ENCODE assay signal across 8 mouse cellular contexts in the genomic region with DNA sequence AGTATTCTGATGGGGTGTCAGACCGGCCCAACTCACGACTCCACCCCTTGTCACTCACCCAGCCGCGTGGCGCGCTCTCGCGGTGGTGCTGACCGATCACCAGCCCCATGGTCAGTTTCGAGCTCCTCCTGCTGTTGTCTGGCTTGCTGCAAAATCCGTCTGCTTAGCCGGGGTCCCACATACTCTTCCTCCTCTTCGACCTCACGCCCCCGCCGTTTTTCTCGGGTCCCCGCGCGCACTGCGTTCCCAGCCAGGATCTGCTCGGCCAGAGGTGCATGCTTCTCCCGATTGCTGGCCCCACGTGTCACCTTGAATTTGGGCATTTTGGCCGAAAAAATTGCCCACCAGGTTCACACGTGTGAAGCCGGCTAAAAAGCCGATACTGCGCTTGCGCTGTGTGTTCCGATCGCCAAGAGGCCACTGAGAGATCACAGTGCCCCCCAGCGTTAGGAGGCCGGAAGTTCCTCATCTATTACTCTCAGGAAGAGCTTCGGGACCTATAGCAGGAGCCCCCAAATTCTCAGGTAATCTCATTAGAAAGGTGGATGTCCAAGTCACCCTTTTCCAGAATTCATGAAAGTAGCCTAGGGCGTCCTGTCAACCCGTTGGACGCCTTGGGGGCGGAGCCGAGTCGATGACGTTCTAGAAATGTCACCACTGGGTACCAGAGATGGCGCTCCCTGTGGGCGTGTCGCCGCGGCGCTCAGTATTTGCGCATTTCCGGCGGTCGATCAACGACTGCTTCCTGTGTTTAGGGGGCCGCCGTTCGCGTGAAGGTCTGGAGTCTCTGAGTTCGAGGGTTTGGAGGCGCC. TPM values are rescaled to one million over a fixed set of nuclear protein-coding genes. Genes with fewer than 3 reads are reported as not detected.
A peak's percentile ranks its signal among the peaks of the same experiment; 100 is the strongest.
DNase-seq lines count a peak whose midpoint lies in the region; ATAC-seq and TF ChIP-seq lines count a peak whose summit lies in the region.

Gene Bysl, minus strand, starts transcription at position 644 of the 812 bp plus-strand sequence.
Gene Med20, plus strand, starts transcription at position 734 of the 812 bp plus-strand sequence.
Gene Gm20517, plus strand, starts transcription at position 741 of the 812 bp plus-strand sequence.

- peak; percentile 80 for TF ChIP-seq POLR2A in cortical plate, adult 2 months (IDR thresholded peaks at IDR 0.05; ENCODE audit: extremely low read depth, insufficient read depth, low read length)

- H3K27ac ChIP-seq in cortical plate, adult 2 months (ENCODE audit: insufficient read depth, low read length) = peak within 1 kb of the TSS; percentile 90

- DNase-seq in gastrocnemius, postnatal 10 days = peak; percentile 97
- peak; percentile 99 for DNase-seq in induced T-regulatory cell, adult 2 months (ENCODE audit: low read depth)
- peak; percentile 78 to 96 for DNase-seq in left cerebral cortex, adult 9 months (ENCODE audit: low spot score in 2 of 2)
- DNase-seq in right cerebral cortex, postnatal 14 days = peak; percentile 97
- DNase-seq in urinary bladder, postnatal 36 days (ENCODE audit: low spot score in 2 of 2) = peak; percentile 95 to 97

- peak; percentile 93 for ATAC-seq in activated CD4-positive, CD25-positive, alpha-beta regulatory T cell, adult 4 months
- ATAC-seq in megakaryocyte progenitor cell, adult 5-6 weeks (replicated peaks; ENCODE audit: poor library complexity) = peak; percentile 91

- H3K4me3 ChIP-seq in cortical plate, adult 2 months (ENCODE audit: insufficient read depth, low read length) = peak within 1 kb of the TSS; percentile 75

- H3K4me1 ChIP-seq in cortical plate, adult 2 months (ENCODE audit: control insufficient read depth, insufficient read depth, low read length) = peaks cover 5% of the 10 kb centered on the region

- TF ChIP-seq CTCF in cortical plate, adult 2 months (IDR thresholded peaks at IDR 0.05; ENCODE audit: extremely low read depth, insufficient read depth, low read length) = peak; percentile 85

RNA-seq across cellular contexts. Expression of gene Bysl, which starts in this region (rescaled TPM):
- 10 to 100 TPM in 1 of 2 experiments, 1 to 10 TPM in 1; 6.6 to 10.8 TPM for polyA plus RNA-seq in activated CD4-positive, CD25-positive, alpha-beta regulatory T cell, adult 4 months (2017; shearing (Covaris generic))
- 17.0 and 17.6 TPM in 2 replicates for polyA plus RNA-seq in cortical plate, adult 2 months (2012; rRNA removed)
- total RNA-seq in gastrocnemius, postnatal 10 days (2021) = 10 to 100 TPM; 13.0 TPM
- total RNA-seq in megakaryocyte progenitor cell, adult 5-6 weeks (2015) = 9.8 and 11.6 TPM in 2 replicates
- total RNA-seq in megakaryocyte progenitor cell, adult 5-6 weeks (2017) = 15.4 and 16.0 TPM in 2 replicates

RNA-seq across cellular contexts. Expression of gene Med20, which starts in this region (rescaled TPM):
- 10 to 100 TPM; 23.6 to 30.0 TPM for polyA plus RNA-seq in activated CD4-positive, CD25-positive, alpha-beta regulatory T cell, adult 4 months (2017; shearing (Covaris generic))
- 32.6 and 34.0 TPM in 2 replicates for polyA plus RNA-seq in cortical plate, adult 2 months (2012; rRNA removed)
- total RNA-seq in gastrocnemius, postnatal 10 days (2021) = 10 to 100 TPM; 14.7 to 15.5 TPM
- 20.4 and 23.8 TPM in 2 replicates for total RNA-seq in megakaryocyte progenitor cell, adult 5-6 weeks (2015)
- 37.7 and 40.7 TPM in 2 replicates for total RNA-seq in megakaryocyte progenitor cell, adult 5-6 weeks (2017)

RNA-seq across cellular contexts. Expression of gene Gm20517, which starts in this region (rescaled TPM):
- polyA plus RNA-seq in activated CD4-positive, CD25-positive, alpha-beta regulatory T cell, adult 4 months (2017; shearing (Covaris generic)) = 1 to 10 TPM in 1 of 2 experiments, under 1 TPM in 1; 0.89 to 1.1 TPM
- polyA plus RNA-seq in cortical plate, adult 2 months (2012; rRNA removed) = 1.9 and 2.9 TPM in 2 replicates
- total RNA-seq in gastrocnemius, postnatal 10 days (2021) = 1 to 10 TPM; 1.8 to 2.1 TPM
- total RNA-seq in megakaryocyte progenitor cell, adult 5-6 weeks (2015) = 0.56 and 2.2 TPM in 2 replicates
- total RNA-seq in megakaryocyte progenitor cell, adult 5-6 weeks (2017) = 3.4 and 3.6 TPM in 2 replicates

Comparison
In these comparisons a context has a peak if more than half of its experiments do, and no peak if none do; other contexts are left out.
1. Peak in every context shown above with its lines: DNase-seq, ATAC-seq, H3K4me3 ChIP-seq and H3K27ac ChIP-seq.